Mouse (Mus musculus) heart, embryonic 14.5 days (tissue): Measurements from ENCODE around the gene Bcorl1. TPM values are rescaled to one million over a fixed set of nuclear protein-coding genes. Genes with fewer than 3 reads are reported as not detected.
A peak's percentile ranks its signal among the peaks of the same experiment; 100 is the strongest.

Source experiments
- ATAC-seq: fragments of 200-750 bp; cut with Nextera tagmentation; 2 replicates; pipeline ENCODE4 v1.8.0; 2017; ENCODE audit warnings: low read depth, moderate TSS enrichment; ENCODE audit not compliant: insufficient number of reproducible peaks, insufficient read depth, low FRiP score
- H3K27ac ChIP-seq, 2 experiments: fragments of 200-500 bp in 1 of 2; fragments of 300-500 bp in 1 of 2; sonication (generic) in 1 of 2; replicated peaks in 1 of 2; 2 replicates each; pipeline ENCODE4 v1.5.1; 2012 to 2014; ENCODE audit warnings: low read depth in 2 of 2, low read length in 2 of 2, control low read depth in 1 of 2, mild to moderate bottlenecking in 1 of 2, mixed read lengths in 1 of 2; ENCODE audit not compliant: control insufficient read depth in 1 of 2, insufficient read depth in 1 of 2
- H3K27me3 ChIP-seq: fragments of 300-500 bp; sonication (generic); 2 replicates; pipeline ENCODE4 v1.6.1; 2014; ENCODE audit warnings: mild to moderate bottlenecking, low read length, control low read depth; ENCODE audit not compliant: control insufficient read depth, insufficient read depth
- H3K36me3 ChIP-seq: fragments of 300-500 bp; sonication (generic); 2 replicates; pipeline ENCODE4 v1.6.1; 2014; ENCODE audit warnings: mild to moderate bottlenecking, control low read depth, low read length, mixed read lengths; ENCODE audit not compliant: control insufficient read depth, insufficient read depth
- H3K4me1 ChIP-seq, 2 experiments: fragments of 200-500 bp in 1 of 2; fragments of 300-500 bp in 1 of 2; sonication (generic) in 1 of 2; 2 replicates each; pipeline ENCODE4 v1.6.1; 2012 to 2014; ENCODE audit warnings: low read length in 2 of 2, control low read depth in 1 of 2, mixed read lengths in 1 of 2; ENCODE audit not compliant: control insufficient read depth in 2 of 2, insufficient read depth in 2 of 2
- H3K4me2 ChIP-seq: fragments of 300-500 bp; sonication (generic); 2 replicates; pipeline ENCODE4 v1.6.1; 2014; ENCODE audit warnings: mild to moderate bottlenecking, low read length
- H3K4me3 ChIP-seq, 2 experiments: fragments of 200-500 bp in 1 of 2; fragments of 300-500 bp in 1 of 2; sonication (generic) in 1 of 2; 2 replicates each; pipeline ENCODE4 v1.5.1; 2012 to 2014; ENCODE audit warnings: low read length in 2 of 2, mild to moderate bottlenecking in 2 of 2, control low read depth in 1 of 2, low read depth in 1 of 2, moderate library complexity in 1 of 2; ENCODE audit not compliant: control insufficient read depth in 1 of 2, insufficient read depth in 1 of 2
- H3K9ac ChIP-seq: fragments of 300-500 bp; sonication (generic); 2 replicates; pipeline ENCODE4 v1.6.1; 2014; ENCODE audit warnings: mild to moderate bottlenecking, low read length
- H3K9me3 ChIP-seq: fragments of 300-500 bp; sonication (generic); 2 replicates; pipeline ENCODE4 v1.6.1; 2016; ENCODE audit warnings: low read length, control low read depth; ENCODE audit not compliant: control insufficient read depth
- WGBS: fragments of 180-500 bp; shearing (Covaris S2); extraction: QIAGEN DNeasy Blood & Tissue Kit; methylation state at CpG from one replicate; pipeline ENCODE4 v1.1.7; 2014; 5-methylcytosine and 5-hydroxymethylcytosine counted together
- polyA plus RNA-seq: library from polyadenylated mRNA; unstranded; fragments of >200 nt; fragmentation: Nextera tagmentation; extraction: Ambion mirVana; gene quantifications from 2 replicates; pipeline ENCODE4 v1.2.1, GENCODE M21; 2014

Bcorl1 gene
- 4.7 and 5.0 TPM in 2 replicates for polyA plus RNA-seq

DNA sequence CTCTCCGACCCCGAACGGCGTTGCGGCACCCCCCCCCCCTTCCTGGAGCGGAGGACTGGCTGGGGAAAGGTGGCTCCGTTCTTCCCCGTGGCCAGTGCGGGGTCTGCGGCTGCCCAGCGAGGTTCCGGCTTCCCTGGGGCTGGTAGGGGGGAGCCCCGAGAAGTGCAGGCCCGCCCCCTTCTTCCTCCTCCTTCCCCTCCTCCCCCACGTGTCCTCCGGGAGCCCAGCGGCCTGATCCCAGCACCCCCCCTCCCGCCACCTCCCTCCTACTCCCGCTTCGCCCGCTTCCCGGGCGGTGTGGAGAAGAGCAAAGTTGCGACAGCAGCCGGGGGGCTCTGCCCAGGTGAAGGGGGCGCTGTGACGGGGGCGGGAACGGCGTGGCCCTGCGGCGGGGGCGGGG lies at the start of gene Bcorl1:
Gene Bcorl1 (plus strand): TSS at position 218 of the 400 bp plus-strand sequence.
- Histone ChIP-seq H3K4me1 (no peaks in the 10 kb centered on the region; a peak in 1 of 4 replicates), H3K9ac (peak within 1 kb of the TSS; percentile 67), H3K4me2 (peak within 1 kb of the TSS; percentile 84), H3K27ac (peak within 1 kb of the TSS in 1 of 2 experiments; percentile 6; a peak in 1 of 4 replicates), H3K27me3 (0 out of 2 replicates have a peak, but pooled peaks cover 3% of the 10 kb centered on the region), H3K4me3 (peak within 1 kb of the TSS; percentile 51 to 69), H3K9me3 (no peaks in the 10 kb centered on the region), H3K36me3 (no peaks in the 10 kb centered on the region)
- 11% methylated on average over 9 of the region's 33 CpGs for WGBS
- ATAC-seq, result peak; percentile 37

DNA sequence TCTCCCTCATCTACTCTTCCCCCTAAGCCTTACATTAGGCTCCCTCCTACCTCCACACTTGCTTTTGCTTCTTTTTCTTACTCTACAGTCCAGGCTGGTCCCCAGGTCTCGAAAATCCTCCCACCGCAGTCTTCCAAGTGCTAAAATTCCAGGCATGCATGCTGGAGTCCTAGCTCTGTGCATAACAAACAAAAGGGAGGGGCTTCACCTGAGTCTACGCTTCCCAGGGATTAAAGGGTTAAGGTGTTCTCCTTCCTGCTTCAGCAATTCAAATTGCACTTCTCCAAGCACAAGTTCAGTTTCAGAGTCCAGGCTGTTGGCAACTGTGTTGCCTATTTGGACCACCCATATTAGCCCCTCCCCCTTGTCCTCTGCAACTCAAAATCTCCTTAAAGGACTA lies 49.7 kb upstream of the Bcorl1 start:
- no peaks in the 10 kb centered on the region for H3K36me3 ChIP-seq
- H3K4me3 ChIP-seq, result no peak overlapping the region
- no peaks in the 10 kb centered on the region for H3K9me3 ChIP-seq
- no peak overlapping the region for H3K4me2 ChIP-seq
- H3K9ac ChIP-seq, result no peak overlapping the region
- H3K27me3 ChIP-seq, result peaks cover 7% of the 10 kb centered on the region
- no peak overlapping the region for H3K27ac ChIP-seq
- no peak for ATAC-seq
- 22% methylated on average over 3 of the region's 3 CpGs for WGBS
- H3K4me1 ChIP-seq, result no peaks in the 10 kb centered on the region; a peak in 1 of 4 replicates

DNA sequence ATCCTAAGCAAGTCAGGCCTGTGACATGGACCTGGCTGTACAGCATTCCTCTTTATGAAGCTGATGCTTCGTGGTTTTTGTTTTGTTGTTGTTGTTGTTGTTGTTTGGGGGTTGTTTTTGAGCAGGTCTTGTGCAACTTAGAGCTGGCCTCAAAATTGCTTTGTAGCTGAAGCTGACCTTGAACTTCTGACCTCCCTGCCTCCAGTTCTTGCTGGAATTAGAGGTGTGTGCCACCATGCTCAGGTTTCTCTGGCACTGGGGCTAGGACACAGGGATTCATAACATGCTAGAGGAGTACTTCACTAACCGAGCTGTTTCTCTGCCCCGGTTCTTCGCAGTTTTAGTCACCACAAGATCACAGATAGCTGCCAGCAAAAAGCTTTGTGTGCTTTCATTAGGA lies 35.8 kb upstream of the Bcorl1 start:
- Histone ChIP-seq H3K27me3 (no peaks in the 10 kb centered on the region), H3K36me3 (no peaks in the 10 kb centered on the region), H3K9ac (no peak overlapping the region), H3K4me1 (no peaks in the 10 kb centered on the region), H3K9me3 (no peaks in the 10 kb centered on the region), H3K4me2 (no peak overlapping the region), H3K4me3 (no peak overlapping the region), H3K27ac (no peak overlapping the region)
- ATAC-seq, result no peak
- 74% methylated on average over 4 of the region's 4 CpGs for WGBS

DNA sequence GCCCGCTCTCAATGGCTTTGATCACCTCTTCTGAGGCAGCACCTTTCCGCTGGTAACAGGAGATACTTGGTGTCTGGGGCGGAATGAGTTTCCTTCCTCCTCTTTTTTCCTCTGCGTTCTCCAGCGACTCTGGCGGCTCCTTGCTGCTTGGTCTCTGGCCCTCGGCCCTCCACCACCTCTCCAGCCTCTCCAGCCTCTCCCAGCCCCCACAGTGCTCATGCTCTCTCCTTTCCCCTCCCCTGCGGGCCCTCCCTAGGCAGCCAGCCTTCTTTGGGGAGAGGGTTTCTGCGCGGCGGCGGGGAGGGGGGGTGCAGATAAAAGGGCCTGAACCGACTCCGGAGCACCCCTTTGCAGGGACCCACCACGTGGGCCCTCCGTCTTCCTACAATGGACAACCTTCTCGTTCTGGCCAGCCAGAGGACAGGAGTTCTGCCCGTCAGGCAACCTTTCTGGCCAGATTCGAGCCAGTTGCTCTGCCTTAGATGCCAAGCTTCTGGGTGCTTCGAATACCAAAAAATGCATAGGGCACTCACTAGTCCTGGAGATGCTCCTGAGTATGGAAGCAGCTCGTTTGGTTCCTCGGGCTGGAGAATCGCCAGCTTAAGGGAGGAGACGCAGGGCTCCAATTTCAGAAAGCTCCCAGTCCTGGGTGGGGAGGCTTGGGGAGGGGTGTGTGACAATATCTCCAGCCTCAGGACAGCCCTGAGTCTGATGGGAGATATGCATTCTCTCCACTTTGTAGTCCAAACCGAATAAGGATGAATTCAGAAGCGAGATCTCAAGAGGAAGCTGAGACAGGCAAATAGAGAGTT lies 30.2 kb upstream of the Bcorl1 start:
- 20% methylated on average over 26 of the region's 26 CpGs for WGBS
- no peaks in the 10 kb centered on the region; a peak in 1 of 4 replicates for H3K4me1 ChIP-seq
- no peaks in the 10 kb centered on the region for H3K36me3 ChIP-seq
- H3K9me3 ChIP-seq, result no peaks in the 10 kb centered on the region
- H3K4me2 ChIP-seq, result peak overlapping the region; percentile 63
- H3K27ac ChIP-seq, result no peak overlapping the region
- H3K27me3 ChIP-seq, result peaks cover 4% of the 10 kb centered on the region; the same call in 1 of the 2 replicates
- peak overlapping the region; percentile 50; the same call in 1 of the 2 replicates for H3K9ac ChIP-seq
- no peak for ATAC-seq
- H3K4me3 ChIP-seq, result peak overlapping the region; percentile 27 to 31

DNA sequence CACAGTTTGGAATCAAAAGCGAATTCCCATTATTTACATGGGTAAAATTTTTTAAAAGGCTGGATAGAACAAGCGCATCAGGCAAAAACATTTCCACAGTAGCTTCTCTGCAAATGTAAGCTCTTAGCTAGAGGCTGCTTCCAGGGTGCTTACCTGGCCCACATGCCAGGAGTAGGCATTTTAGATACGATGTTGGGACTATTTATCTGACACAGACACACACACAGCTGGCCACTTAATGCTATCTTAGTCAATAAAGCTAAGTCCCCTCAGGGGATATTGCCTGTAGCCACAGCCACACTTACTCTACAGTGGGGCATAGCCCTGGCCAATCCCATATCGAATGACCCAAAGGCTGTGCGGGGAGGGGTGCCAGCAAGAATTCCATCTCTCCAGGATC lies 29.4 kb upstream of the Bcorl1 start:
- Histone ChIP-seq H3K27ac (no peak overlapping the region), H3K4me1 (no peaks in the 10 kb centered on the region; a peak in 1 of 4 replicates), H3K4me2 (no peak overlapping the region), H3K27me3 (peaks cover 4% of the 10 kb centered on the region; the same call in 1 of the 2 replicates), H3K9ac (no peak overlapping the region), H3K36me3 (no peaks in the 10 kb centered on the region), H3K9me3 (no peaks in the 10 kb centered on the region), H3K4me3 (no peak overlapping the region)
- WGBS, result 71% methylated on average over 5 of the region's 5 CpGs
- no peak for ATAC-seq

DNA sequence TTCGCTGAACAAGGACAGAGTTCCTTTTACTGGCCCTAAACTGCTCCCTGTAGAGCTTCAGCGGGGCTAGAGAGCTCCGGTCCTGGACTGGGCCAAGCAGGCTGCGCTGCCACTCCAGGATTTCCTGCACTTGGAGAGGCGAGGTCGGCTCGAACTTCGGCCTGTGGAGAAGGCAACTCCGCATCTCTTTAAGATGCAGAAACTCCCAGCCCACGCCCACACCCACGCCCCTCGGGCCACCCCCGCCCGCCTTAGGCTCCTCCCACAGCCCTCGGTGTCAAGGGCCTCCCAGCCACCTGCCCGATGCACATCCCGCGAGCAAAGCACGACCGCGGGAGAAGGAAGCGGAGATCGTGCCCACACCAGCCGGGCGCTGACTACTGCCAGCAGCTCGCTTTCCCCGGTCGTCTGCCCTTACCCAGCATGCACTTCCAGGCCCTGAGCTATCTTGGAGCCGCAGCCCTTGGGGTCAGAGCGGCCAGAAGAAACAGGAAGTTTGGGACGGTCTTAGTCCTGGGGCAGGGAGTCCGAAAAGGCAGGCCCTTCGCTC lies 26.6 kb upstream of the Bcorl1 start:
- Histone ChIP-seq H3K27me3 (peaks cover 4% of the 10 kb centered on the region; the same call in 1 of the 2 replicates), H3K4me2 (peak overlapping the region; percentile 67), H3K27ac (no peak overlapping the region), H3K9ac (peak overlapping the region; percentile 55; the same call in 1 of the 2 replicates), H3K9me3 (no peaks in the 10 kb centered on the region), H3K36me3 (no peaks in the 10 kb centered on the region), H3K4me1 (no peaks in the 10 kb centered on the region; a peak in 1 of 4 replicates), H3K4me3 (peak overlapping the region; percentile 39 to 61)
- ATAC-seq, result peak; percentile 84
- 8% methylated on average over 28 of the region's 33 CpGs for WGBS

DNA sequence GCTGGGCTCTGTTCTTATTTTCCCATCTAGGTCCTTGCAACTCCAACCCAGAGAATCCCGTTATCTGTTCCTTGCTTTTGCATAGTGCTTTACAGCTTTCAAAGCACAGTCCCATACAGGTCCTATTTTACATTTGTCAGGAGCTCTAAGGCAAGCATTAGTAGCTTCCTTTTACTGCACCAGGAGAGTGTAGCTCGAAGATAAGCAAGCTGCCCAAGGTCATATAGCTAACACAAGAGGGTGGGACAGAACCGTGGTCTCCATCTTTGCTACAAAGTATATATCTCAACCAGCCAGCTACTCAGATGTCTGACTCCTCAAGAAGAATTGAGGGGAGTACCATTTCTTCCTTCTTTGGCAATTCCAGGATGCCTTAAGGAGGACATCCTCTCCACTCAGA lies 23.7 kb upstream of the Bcorl1 start:
- no peak overlapping the region for H3K4me2 ChIP-seq
- H3K9me3 ChIP-seq, result no peaks in the 10 kb centered on the region
- 58% methylated on average over 3 of the region's 3 CpGs for WGBS
- no peaks in the 10 kb centered on the region for H3K36me3 ChIP-seq
- no peak overlapping the region for H3K4me3 ChIP-seq
- no peak for ATAC-seq
- H3K27me3 ChIP-seq, result no peaks in the 10 kb centered on the region
- H3K4me1 ChIP-seq, result no peaks in the 10 kb centered on the region; a peak in 1 of 4 replicates
- no peak overlapping the region for H3K9ac ChIP-seq
- no peak overlapping the region for H3K27ac ChIP-seq
